Comparison of ENCODE assay signal across 9 mouse cellular contexts in the genomic region with DNA sequence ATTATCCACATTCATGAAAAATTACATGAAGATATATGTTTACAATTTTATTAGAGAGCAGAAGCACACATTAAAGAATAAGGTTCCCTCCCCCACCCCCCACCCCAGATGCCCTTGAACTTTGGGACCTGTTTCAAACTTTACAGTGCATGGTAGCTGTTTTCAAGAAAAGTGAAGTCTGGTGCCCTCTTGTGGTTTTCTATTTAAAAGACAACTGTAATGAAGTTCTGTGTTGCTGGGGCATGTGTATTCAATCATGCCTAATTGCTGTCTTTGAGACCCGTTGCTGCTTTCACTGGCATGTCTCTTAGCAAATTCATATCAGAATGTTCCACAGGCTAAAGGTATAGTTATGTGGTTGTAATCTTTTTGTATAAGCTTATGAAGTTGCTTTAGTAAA. TPM values are rescaled to one million over a fixed set of nuclear protein-coding genes. Genes with fewer than 3 reads are reported as not detected.
DNase-seq lines count a peak whose midpoint lies in the region; ATAC-seq and TF ChIP-seq lines count a peak whose summit lies in the region.
"Had no signal": no experiment of that assay in that cellular context is flagged by ENCODE, and none has a peak within 500 bp of the region (broad histone marks: within the 10 kb centered on the region; RNA-seq: fewer than 3 reads in every experiment).

No protein-coding gene starts in this region.

- no peak overlapping the region for H3K4me3 ChIP-seq in ES-Bruce4 (ENCODE audit: low read depth, low read length)
- H3K4me3 ChIP-seq in forebrain, embryonic 16.5 days (replicated peaks; ENCODE audit: low read length) = no peak overlapping the region
- H3K4me3 ChIP-seq: erythroblast, embryonic 14.5 days; midbrain, embryonic 12.5 days had no signal

- no peak overlapping the region for H3K27ac ChIP-seq in ES-Bruce4 (ENCODE audit: insufficient read depth, low read length)
- no peak overlapping the region for H3K27ac ChIP-seq in forebrain, embryonic 16.5 days (ENCODE audit: low read length)
- H3K27ac ChIP-seq: midbrain, embryonic 12.5 days had no signal

- H3K4me1 ChIP-seq in ES-Bruce4 (ENCODE audit: control insufficient read depth, insufficient read depth, low read length) = no peaks in the 10 kb centered on the region
- no peaks in the 10 kb centered on the region for H3K4me1 ChIP-seq in forebrain, embryonic 16.5 days (replicated peaks; ENCODE audit: control insufficient read depth, insufficient read depth, low read length)
- H3K4me1 ChIP-seq: midbrain, embryonic 12.5 days had no signal

- 0% methylated on average over 1 of the region's 1 CpGs for WGBS in forebrain, embryonic 16.5 days

- TF ChIP-seq POLR2A in ES-Bruce4 (IDR thresholded peaks at IDR 0.05; ENCODE audit: insufficient read depth, low read length) = no peak

- peak; percentile 51 for DNase-seq in layer of hippocampus, adult 9-10 months (ENCODE audit: low spot score)
- DNase-seq in layer of hippocampus, postnatal 25 days (ENCODE audit: extremely low spot score in 1 of 2, low spot score in 1 of 2) = no peak
- peak; percentile 55 for DNase-seq in brain, adult 2 months (ENCODE audit: low read depth, low spot score)
- DNase-seq in lung, postnatal 36 days = peak; percentile 75
- DNase-seq in spleen, postnatal 10 days (ENCODE audit: low spot score in 2 of 2) = no peak

- no peaks in the 10 kb centered on the region for H3K36me3 ChIP-seq in ES-Bruce4 (ENCODE audit: control insufficient read depth, insufficient read depth, low read length, poor library complexity, severe bottlenecking)
- no peaks in the 10 kb centered on the region for H3K36me3 ChIP-seq in forebrain, embryonic 16.5 days (ENCODE audit: control insufficient read depth, insufficient read depth)
- H3K36me3 ChIP-seq: midbrain, embryonic 12.5 days had no signal

- no peaks in the 10 kb centered on the region for H3K9me3 ChIP-seq in ES-Bruce4 (replicated peaks; ENCODE audit: control insufficient read depth, insufficient read depth, low read length, poor library complexity, severe bottlenecking)
- no peaks in the 10 kb centered on the region for H3K9me3 ChIP-seq in forebrain, embryonic 16.5 days (ENCODE audit: control insufficient read depth, low read length)
- H3K9me3 ChIP-seq: midbrain, embryonic 12.5 days had no signal

- peak; percentile 62 for ATAC-seq in forebrain, embryonic 16.5 days

- H3K9ac ChIP-seq in ES-Bruce4 (ENCODE audit: low read depth, poor library complexity, severe bottlenecking) = no peak overlapping the region
- H3K9ac ChIP-seq in forebrain, embryonic 16.5 days (replicated peaks; ENCODE audit: low read depth, low read length) = no peak overlapping the region
- H3K9ac ChIP-seq: midbrain, embryonic 12.5 days had no signal

- TF ChIP-seq EP300 in ES-Bruce4 (IDR thresholded peaks at IDR 0.05; ENCODE audit: insufficient read depth, low read depth, low read length) = no peak

- H3K4me2 ChIP-seq in forebrain, embryonic 16.5 days (ENCODE audit: low read length) = no peak overlapping the region
- H3K4me2 ChIP-seq: midbrain, embryonic 12.5 days had no signal

- peak; percentile 10 for TF ChIP-seq CTCF in ES-Bruce4 (IDR thresholded peaks at IDR 0.05; ENCODE audit: low read depth, low read length)

- no peaks in the 10 kb centered on the region for H3K27me3 ChIP-seq in ES-Bruce4 (ENCODE audit: control insufficient read depth, insufficient read depth, low read length, poor library complexity, severe bottlenecking)
- H3K27me3 ChIP-seq in forebrain, embryonic 16.5 days (replicated peaks; ENCODE audit: control insufficient read depth, insufficient read depth, low read length) = no peaks in the 10 kb centered on the region
- H3K27me3 ChIP-seq: midbrain, embryonic 12.5 days had no signal

RNA-seq across cellular contexts. Expression of gene Rubcnl, which starts 25.3 kb away (rescaled TPM):
- 1 to 10 TPM in 1 of 2 experiments, under 1 TPM in 1; 0.99 to 1.0 TPM for total RNA-seq in layer of hippocampus, postnatal 25 days (2021)
- not detected in 2 replicates for polyA plus RNA-seq in ES-Bruce4 (2011; ENCODE audit: insufficient read depth, insufficient read length, low read depth, missing spikeins)
- polyA plus RNA-seq in forebrain, embryonic 16.5 days (2015; fragmentation: Nextera tagmentation; extraction: Ambion mirVana) = 0.13 and 0.21 TPM in 2 replicates

RNA-seq across cellular contexts. Expression of gene Lrch1, which starts 42.8 kb away (rescaled TPM):
- total RNA-seq in layer of hippocampus, postnatal 25 days (2021) = 10 to 100 TPM; 17.8 to 18.9 TPM
- polyA plus RNA-seq in ES-Bruce4 (2011; ENCODE audit: insufficient read depth, insufficient read length, low read depth, missing spikeins) = 16.2 and 17.0 TPM in 2 replicates
- polyA plus RNA-seq in forebrain, embryonic 16.5 days (2015; fragmentation: Nextera tagmentation; extraction: Ambion mirVana) = 11.4 and 12.5 TPM in 2 replicates

Comparison
In these comparisons a context has a peak if more than half of its experiments do, and no peak if none do; other contexts are left out.
1. DNase-seq: peak in layer of hippocampus, adult 9-10 months (single experiment), brain, adult 2 months (single experiment) and lung, postnatal 36 days (single experiment); none in layer of hippocampus, postnatal 25 days (0 of 2) and spleen, postnatal 10 days (0 of 2).